Mouse (Mus musculus) forebrain, embryonic 13.5 days (tissue): ENCODE measurements around the gene Gm2000. TPM values are rescaled to one million over a fixed set of nuclear protein-coding genes. Genes with fewer than 3 reads are reported as not detected.
"Not testable (repeated sequence)": the region's sequence is repeated elsewhere in the genome, so short reads cannot be mapped to it uniquely, and the experiment has no call there.

Experiments
- ATAC-seq: fragments of 200-750 bp; cut with Nextera tagmentation; 2 replicates; pipeline ENCODE4 v1.8.0; 2017
- H3K27ac ChIP-seq: fragments of 300-500 bp; sonication (generic); 2 replicates; pipeline ENCODE4 v1.5.1; 2015; ENCODE audit warnings: inconsistent platforms, mild to moderate bottlenecking, moderate library complexity
- H3K27me3 ChIP-seq: fragments of 300-500 bp; sonication (generic); 2 replicates; pipeline ENCODE4 v1.6.1; 2015; ENCODE audit warnings: mild to moderate bottlenecking, inconsistent platforms
- H3K36me3 ChIP-seq: fragments of 300-500 bp; sonication (generic); 2 replicates; pipeline ENCODE4 v1.6.1; 2015; ENCODE audit warnings: mild to moderate bottlenecking, inconsistent platforms; ENCODE audit not compliant: poor library complexity, severe bottlenecking
- H3K4me1 ChIP-seq: fragments of 300-500 bp; sonication (generic); 2 replicates; pipeline ENCODE4 v1.6.1; 2015; ENCODE audit warnings: inconsistent platforms
- H3K4me2 ChIP-seq: fragments of 300-500 bp; sonication (generic); 2 replicates; pipeline ENCODE4 v1.6.1; 2015; ENCODE audit warnings: inconsistent platforms, mild to moderate bottlenecking, moderate library complexity
- H3K4me3 ChIP-seq: fragments of 300-500 bp; sonication (generic); 2 replicates; pipeline ENCODE4 v1.5.1; 2015; ENCODE audit warnings: mild to moderate bottlenecking, inconsistent platforms
- H3K9ac ChIP-seq: fragments of 300-500 bp; sonication (generic); 2 replicates; pipeline ENCODE4 v1.6.1; 2015; ENCODE audit warnings: mild to moderate bottlenecking, inconsistent platforms
- H3K9me3 ChIP-seq: fragments of 300-500 bp; sonication (generic); replicated peaks from 2 replicates; pipeline ENCODE4 v1.6.1; 2016; ENCODE audit warnings: inconsistent platforms
- WGBS: fragments of 180-500 bp; shearing (Covaris S2); methylation state at CpG from one replicate; pipeline ENCODE4 v1.1.7; 2015; 5-methylcytosine and 5-hydroxymethylcytosine counted together
- polyA plus RNA-seq: library from polyadenylated mRNA; unstranded; fragments of >200 nt; fragmentation: Nextera tagmentation; extraction: Ambion mirVana; gene quantifications from 2 replicates; pipeline ENCODE4 v1.2.1, GENCODE M21; 2015

Gene Gm2000
- polyA plus RNA-seq, result 685 and 744 TPM in 2 replicates

DNA sequence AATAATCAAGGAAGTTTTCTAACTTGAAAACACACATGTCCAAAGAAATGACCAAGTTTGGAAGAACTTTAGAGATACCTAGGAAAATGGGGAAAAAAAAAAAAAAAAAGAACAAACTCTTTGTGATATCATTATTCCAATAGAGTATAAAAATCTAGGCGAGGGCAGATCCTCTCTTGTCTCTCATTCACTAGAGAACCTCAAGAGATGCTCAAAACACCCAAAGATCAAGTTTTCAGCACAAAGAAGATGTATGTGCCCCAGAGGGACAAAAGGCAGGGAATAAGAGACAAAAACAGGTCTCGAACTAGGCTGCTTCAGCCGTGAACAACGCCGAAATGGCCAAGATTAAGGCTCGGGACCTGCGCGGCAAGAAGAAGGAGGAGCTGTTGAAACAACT lies at the start of gene Gm2000:
TSS of gene Gm2000 (plus strand) at position 301 of the 400 bp plus-strand sequence.
- WGBS, result 94% methylated on average over 8 of the region's 8 CpGs
- Histone ChIP-seq H3K36me3 (no peaks in the 10 kb centered on the region), H3K9ac (no peak within 1 kb of the TSS), H3K27ac (no peak within 1 kb of the TSS), H3K4me1 (no peaks in the 10 kb centered on the region), H3K4me2 (no peak within 1 kb of the TSS), H3K9me3 (no peaks in the 10 kb centered on the region; the same call in 1 of the 2 replicates), H3K4me3 (no peak within 1 kb of the TSS), H3K27me3 (no peaks in the 10 kb centered on the region)
- ATAC-seq, result no peak

DNA sequence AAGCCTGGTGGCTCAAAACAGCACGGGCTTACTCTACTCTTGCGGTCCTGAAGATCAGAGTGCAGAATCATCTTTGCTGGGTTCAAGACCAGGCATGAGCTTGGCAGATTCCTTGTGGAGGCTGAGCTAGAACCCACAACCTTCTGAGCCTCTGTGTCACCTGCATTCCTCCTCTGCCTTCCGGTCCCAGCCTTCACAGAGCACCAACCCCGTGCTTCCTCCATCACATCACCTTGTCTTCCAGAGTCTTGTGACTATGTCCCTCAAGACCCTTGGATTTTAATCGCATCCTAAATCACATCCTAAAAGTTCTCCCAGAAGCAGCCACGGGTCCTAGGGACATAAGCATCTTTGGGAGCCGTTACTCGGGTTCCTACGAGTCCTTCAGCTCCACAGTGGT lies 42.7 kb upstream of the Gm2000 start:
- no peak for ATAC-seq
- Histone ChIP-seq H3K27ac (no peak overlapping the region), H3K27me3 (no peaks in the 10 kb centered on the region), H3K9me3 (no peaks in the 10 kb centered on the region), H3K4me1 (no peaks in the 10 kb centered on the region), H3K4me2 (no peak overlapping the region), H3K4me3 (no peak overlapping the region), H3K9ac (no peak overlapping the region), H3K36me3 (no peaks in the 10 kb centered on the region)
- whole genome bisulfite sequencing, result 87% methylated on average over 9 of the region's 9 CpGs

DNA sequence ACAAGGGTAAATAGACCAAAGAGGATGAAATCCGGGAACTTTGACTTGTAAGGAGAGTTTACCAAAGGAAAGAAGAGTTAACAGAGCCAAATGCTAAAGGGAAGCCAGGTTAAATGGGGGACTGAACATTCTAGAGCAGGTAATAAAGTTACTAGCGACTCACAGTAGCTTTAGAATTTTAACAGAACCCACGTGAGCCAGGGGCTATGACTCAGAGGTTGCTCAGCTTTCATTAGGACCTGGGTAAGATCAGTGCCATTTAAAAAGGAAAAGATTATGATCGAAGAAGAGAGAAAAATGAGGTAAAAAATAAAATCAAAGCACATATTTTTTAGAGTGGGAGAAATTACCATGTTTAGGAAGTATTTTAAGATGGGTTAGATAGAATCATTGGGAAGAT lies 25.0 kb upstream of the Gm2000 start:
- Histone ChIP-seq H3K9me3 (no peaks in the 10 kb centered on the region), H3K9ac (no peak overlapping the region), H3K4me3 (no peak overlapping the region), H3K36me3 (no peaks in the 10 kb centered on the region), H3K27ac (no peak overlapping the region), H3K4me2 (no peak overlapping the region), H3K27me3 (0 out of 2 replicates have a peak, but pooled peaks cover 3% of the 10 kb centered on the region), H3K4me1 (no peaks in the 10 kb centered on the region)
- ATAC-seq, result no peak
- WGBS, result 82% methylated on average over 4 of the region's 4 CpGs

DNA sequence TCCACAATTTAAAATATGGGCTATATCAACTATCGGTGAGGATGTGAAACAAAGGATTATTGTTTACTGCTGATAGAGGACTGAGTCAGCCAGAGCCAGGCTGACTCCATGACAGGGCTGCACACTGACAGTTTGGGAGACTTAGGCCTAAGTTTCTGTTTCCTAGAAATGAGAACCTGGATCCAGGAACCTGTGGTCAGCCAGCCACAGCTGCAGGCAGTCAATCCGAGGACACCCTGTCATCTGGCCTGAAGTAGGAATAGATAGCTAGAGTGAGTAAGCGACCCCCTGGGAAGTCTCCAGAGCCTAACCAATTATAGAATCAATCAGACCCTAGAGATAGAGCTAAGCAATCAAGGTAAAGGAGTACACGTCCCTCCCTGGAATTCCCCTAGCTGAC lies 21.4 kb upstream of the Gm2000 start:
- Histone ChIP-seq H3K9ac (no peak overlapping the region), H3K36me3 (no peaks in the 10 kb centered on the region), H3K4me2 (no peak overlapping the region), H3K27me3 (no peaks in the 10 kb centered on the region), H3K27ac (no peak overlapping the region), H3K4me3 (no peak overlapping the region), H3K9me3 (no peaks in the 10 kb centered on the region), H3K4me1 (no peaks in the 10 kb centered on the region)
- ATAC-seq, result no peak
- 74% methylated on average over 4 of the region's 4 CpGs for WGBS

DNA sequence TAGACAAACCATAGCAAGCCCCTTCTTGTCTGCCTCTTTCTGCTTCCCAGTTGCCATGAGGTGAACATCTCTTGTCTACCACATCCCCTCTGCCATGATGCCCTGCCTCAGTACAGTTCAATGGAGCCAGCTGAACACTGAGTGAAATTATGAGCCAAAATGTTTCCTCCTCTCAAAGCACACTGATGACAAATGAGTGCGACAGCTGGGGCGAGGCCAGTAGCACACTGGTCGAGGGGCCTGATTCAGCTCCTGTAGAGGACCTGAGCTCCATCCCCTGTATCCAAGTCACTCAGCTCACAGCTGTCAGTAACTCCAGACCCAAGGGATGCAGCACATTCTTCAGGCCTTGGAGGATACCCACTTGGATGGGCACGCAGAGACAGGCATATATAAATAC lies 20.2 kb upstream of the Gm2000 start:
- H3K9ac ChIP-seq, result no peak overlapping the region
- H3K4me2 ChIP-seq, result no peak overlapping the region
- H3K36me3 ChIP-seq, result no peaks in the 10 kb centered on the region
- no peak for ATAC-seq
- H3K4me3 ChIP-seq, result no peak overlapping the region
- no peaks in the 10 kb centered on the region for H3K27me3 ChIP-seq
- no peak overlapping the region for H3K27ac ChIP-seq
- no peaks in the 10 kb centered on the region for H3K9me3 ChIP-seq
- WGBS, result 95% methylated on average over 4 of the region's 4 CpGs
- no peaks in the 10 kb centered on the region for H3K4me1 ChIP-seq

DNA sequence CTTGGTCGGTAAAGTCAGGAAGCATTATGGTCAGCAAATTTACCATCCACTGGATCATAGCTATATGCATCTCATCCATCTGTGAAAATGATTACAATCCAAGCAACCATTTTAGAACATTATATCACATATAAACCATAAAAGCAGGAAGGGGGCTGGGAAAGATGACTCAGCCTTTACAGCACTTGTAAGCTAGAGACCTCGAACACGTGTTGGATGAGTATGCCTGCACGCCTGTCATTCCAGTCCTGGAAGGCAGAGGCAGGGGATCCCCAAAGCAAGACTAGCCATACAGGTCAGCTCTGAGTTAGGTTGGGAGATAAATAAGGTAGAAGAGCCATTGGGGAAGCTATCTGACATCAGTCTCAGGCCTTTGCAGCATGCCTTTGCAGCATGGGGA lies 16.8 kb upstream of the Gm2000 start:
- Histone ChIP-seq H3K9ac (no peak overlapping the region), H3K9me3 (no peaks in the 10 kb centered on the region), H3K27me3 (no peaks in the 10 kb centered on the region), H3K36me3 (no peaks in the 10 kb centered on the region), H3K4me2 (no peak overlapping the region), H3K27ac (no peak overlapping the region), H3K4me1 (no peaks in the 10 kb centered on the region), H3K4me3 (no peak overlapping the region)
- WGBS, result 84% methylated on average over 4 of the region's 4 CpGs
- no peak for ATAC-seq

DNA sequence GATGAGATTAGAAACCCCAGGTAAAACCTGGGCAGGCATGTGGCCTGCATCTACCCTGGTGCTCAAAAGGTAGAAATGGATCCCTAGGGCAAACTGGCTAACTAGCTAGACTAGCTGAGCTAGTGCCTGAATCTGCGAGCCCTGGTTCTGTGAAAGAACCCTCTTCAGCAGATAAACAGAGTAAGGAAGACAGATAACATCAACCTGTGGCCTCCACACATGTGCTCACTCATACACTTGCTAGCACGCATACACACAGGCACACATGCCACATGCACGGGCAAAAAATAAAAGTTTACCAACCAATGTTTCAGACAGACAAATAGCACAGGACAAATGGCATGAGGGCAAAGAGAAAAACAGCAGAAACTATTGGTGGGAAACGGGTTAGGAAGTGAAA lies 15.4 kb upstream of the Gm2000 start:
- Histone ChIP-seq H3K4me2 (no peak overlapping the region), H3K36me3 (no peaks in the 10 kb centered on the region), H3K27ac (no peak overlapping the region), H3K27me3 (no peaks in the 10 kb centered on the region), H3K9me3 (no peaks in the 10 kb centered on the region), H3K4me1 (no peaks in the 10 kb centered on the region), H3K9ac (no peak overlapping the region), H3K4me3 (no peak overlapping the region)
- ATAC-seq, result no peak
- WGBS, result 93% methylated on average over 4 of the region's 4 CpGs

DNA sequence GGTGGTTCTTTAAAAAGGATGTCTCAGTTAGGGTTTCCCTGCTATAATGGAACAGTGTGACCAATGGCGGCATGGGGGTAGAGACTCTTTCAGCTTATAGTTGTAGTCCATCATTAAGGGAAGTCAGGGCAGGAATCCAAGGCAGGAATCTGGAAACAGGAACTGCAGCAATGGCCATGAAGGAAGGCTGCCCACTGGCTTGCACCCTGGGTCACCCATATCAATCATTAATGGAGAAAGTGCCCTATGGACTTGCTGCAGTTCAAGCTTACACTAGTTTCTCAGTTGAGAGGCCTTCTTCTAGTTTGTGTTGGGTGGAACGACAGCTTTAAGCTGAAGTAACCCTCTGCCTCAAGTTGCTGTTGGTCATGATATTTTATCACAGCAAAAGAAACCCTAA lies 13.4 kb upstream of the Gm2000 start:
- 88% methylated on average over 2 of the region's 2 CpGs for WGBS
- H3K9me3 ChIP-seq, result no peaks in the 10 kb centered on the region
- no peak overlapping the region for H3K4me3 ChIP-seq
- no peak overlapping the region for H3K27ac ChIP-seq
- H3K4me2 ChIP-seq, result no peak overlapping the region
- H3K36me3 ChIP-seq, result no peaks in the 10 kb centered on the region
- no peaks in the 10 kb centered on the region for H3K4me1 ChIP-seq
- ATAC-seq, result no peak
- no peak overlapping the region for H3K9ac ChIP-seq
- H3K27me3 ChIP-seq, result no peaks in the 10 kb centered on the region

DNA sequence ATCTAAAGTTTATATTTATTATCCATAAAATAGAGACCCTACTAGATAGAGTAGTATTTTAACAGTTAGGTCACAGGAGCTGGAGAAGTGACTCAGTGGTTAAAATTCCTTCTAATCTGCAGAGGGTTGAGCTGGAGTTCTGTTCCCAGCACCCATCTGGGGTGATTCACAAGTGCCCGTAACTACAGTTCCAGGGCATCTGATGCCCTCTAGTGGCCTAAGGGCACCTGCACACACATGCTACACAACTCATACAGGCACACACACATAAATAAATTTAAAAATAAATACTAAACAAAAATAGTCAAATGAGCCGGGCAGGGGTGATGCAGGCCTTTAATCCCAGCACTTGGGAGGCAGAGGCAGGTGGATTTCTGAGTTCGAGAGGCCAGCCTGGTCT lies 15.4 kb downstream of the Gm2000 start:
- no peak for ATAC-seq
- H3K4me3 ChIP-seq, result no peak overlapping the region
- WGBS, result 91% methylated on average over 3 of the region's 3 CpGs
- H3K4me2 ChIP-seq, result no peak overlapping the region
- no peak overlapping the region for H3K9ac ChIP-seq
- H3K27ac ChIP-seq, result no peak overlapping the region
- H3K9me3 ChIP-seq, result no peaks in the 10 kb centered on the region
- no peaks in the 10 kb centered on the region for H3K36me3 ChIP-seq
- no peaks in the 10 kb centered on the region for H3K4me1 ChIP-seq
- H3K27me3 ChIP-seq, result no peaks in the 10 kb centered on the region

DNA sequence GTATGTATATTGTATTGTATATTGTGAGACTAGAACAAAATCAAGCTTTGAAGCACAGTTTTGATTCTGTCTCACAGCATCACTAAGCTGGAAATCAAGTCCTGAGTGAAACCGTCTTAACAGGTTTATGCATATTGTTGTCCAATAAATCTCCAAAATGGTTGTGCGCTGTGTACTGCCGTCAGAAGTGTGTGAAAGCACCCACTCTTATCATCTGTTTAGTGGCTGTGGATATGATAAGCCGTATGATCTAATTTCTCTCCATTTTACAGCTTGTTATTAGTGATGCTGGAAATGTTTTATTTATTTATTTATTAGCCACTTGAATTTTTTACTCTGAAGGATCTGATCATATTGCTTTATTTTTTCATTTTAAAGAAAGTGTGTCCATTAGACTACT lies 20.4 kb downstream of the Gm2000 start:
- Histone ChIP-seq H3K9me3 (no peaks in the 10 kb centered on the region), H3K36me3 (no peaks in the 10 kb centered on the region), H3K4me3 (no peak overlapping the region), H3K9ac (no peak overlapping the region), H3K4me1 (no peaks in the 10 kb centered on the region), H3K27me3 (no peaks in the 10 kb centered on the region), H3K4me2 (no peak overlapping the region), H3K27ac (no peak overlapping the region)
- no peak for ATAC-seq
- WGBS, result 94% methylated on average over 4 of the region's 4 CpGs

DNA sequence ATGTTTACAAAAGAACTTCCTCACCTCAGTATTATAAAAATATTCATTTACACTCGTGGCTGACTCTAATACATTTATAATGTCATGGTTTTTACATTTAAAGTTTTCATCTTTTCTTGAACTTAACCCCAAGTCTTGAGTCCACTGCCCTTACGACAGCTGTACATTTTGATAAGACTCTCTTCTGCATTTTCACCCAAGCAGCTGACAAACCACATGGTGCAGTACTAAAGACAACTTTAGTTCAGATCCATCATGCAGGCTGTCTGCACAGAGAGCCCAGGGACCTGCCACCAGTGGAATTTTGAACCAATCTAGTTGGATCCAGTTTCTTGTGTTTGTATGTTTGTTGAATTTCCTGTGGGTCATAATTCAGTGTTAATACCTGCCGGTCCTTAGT lies 21.0 kb downstream of the Gm2000 start:
- no peak overlapping the region for H3K9ac ChIP-seq
- H3K27ac ChIP-seq, result no peak overlapping the region
- H3K4me3 ChIP-seq, result no peak overlapping the region
- no peaks in the 10 kb centered on the region for H3K4me1 ChIP-seq
- H3K27me3 ChIP-seq, result no peaks in the 10 kb centered on the region
- H3K36me3 ChIP-seq, result no peaks in the 10 kb centered on the region
- ATAC-seq, result no peak
- H3K4me2 ChIP-seq, result no peak overlapping the region
- 77% methylated on average over 3 of the region's 3 CpGs for WGBS
- H3K9me3 ChIP-seq, result no peaks in the 10 kb centered on the region

DNA sequence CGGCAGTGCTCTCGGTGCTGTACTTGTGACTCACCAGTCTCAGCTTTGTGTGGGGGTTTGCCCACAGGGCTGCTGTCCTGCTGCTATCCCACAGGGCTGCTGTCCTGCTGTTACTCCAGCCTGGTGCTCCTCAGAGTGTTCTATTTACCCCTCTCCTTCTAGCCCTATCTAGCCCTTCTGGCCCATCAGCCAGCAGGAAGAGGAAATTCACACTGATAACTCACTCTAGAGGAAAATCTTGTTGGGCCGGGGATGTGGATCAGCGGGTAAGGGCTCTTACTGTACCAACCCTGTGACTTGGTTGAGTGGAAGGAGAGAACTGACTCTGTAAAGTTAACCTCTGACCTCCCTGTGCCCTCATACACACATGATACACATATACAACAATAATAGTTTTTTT lies 27.3 kb downstream of the Gm2000 start:
- 89% methylated on average over 4 of the region's 4 CpGs for WGBS
- Histone ChIP-seq H3K9ac (no peak overlapping the region), H3K27ac (no peak overlapping the region), H3K4me1 (no peaks in the 10 kb centered on the region), H3K27me3 (no peaks in the 10 kb centered on the region), H3K4me2 (no peak overlapping the region), H3K9me3 (no peaks in the 10 kb centered on the region), H3K4me3 (no peak overlapping the region), H3K36me3 (no peaks in the 10 kb centered on the region)
- ATAC-seq, result no peak

DNA sequence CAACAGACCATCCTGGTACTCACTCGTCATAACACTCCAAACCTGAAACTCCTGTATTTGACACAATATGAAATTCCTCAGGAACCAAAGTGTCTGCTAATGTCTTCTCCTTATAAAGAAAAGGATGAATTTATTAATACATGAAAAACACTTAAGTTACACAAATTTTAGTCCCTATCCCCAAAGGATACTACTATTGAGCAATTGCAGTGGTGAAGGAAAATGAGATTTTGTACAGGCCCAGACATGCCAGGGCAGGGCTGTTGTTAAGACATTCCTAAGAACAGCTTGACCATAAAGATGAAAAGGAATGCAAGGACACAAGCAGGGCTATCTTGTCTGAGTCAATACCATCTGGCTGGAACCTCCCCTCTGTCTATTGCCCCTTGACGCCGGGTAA lies 34.3 kb downstream of the Gm2000 start:
- H3K36me3 ChIP-seq, H3K9me3 ChIP-seq, H3K27me3 ChIP-seq, H3K27ac ChIP-seq, H3K4me3 ChIP-seq, ATAC-seq, H3K4me2 ChIP-seq, H3K9ac ChIP-seq, H3K4me1 ChIP-seq: not testable (repeated sequence)
- 90% methylated on average over 3 of the region's 3 CpGs for WGBS
